Mouse (Mus musculus): Measurements from ENCODE around the gene Manba. TPM values are rescaled to one million over a fixed set of nuclear protein-coding genes. Genes with fewer than 3 reads are reported as not detected.
A peak's percentile ranks its signal among the peaks of the same experiment; 100 is the strongest.

Manba gene
- polyA plus RNA-seq, 1 experiment from 2014 or later = 9.2 TPM

GRCm38 (mm10) chr3:135579179-135579578 lies 93.8 kb downstream of the Manba start:
- TF ChIP-seq EP300 (IDR thresholded peaks at IDR 0.05) = no peak
- no peak for TF ChIP-seq CTCF (IDR thresholded peaks at IDR 0.05)
- H3K36me3 ChIP-seq (ENCODE audit: insufficient read depth, low read length) = no peaks in the 10 kb centered on the region; the same call in 1 of the 2 replicates
- WGBS = 57% methylated on average over 4 of the region's 4 CpGs
- H3K27me3 ChIP-seq (replicated peaks; ENCODE audit: insufficient read depth, low read length) = no peaks in the 10 kb centered on the region
- no peak for DNase-seq (ENCODE audit: low spot score)
- no peaks in the 10 kb centered on the region for H3K9me3 ChIP-seq (ENCODE audit: low read length)
- no peaks in the 10 kb centered on the region for H3K4me1 ChIP-seq (ENCODE audit: insufficient read depth, low read depth, low read length)
- no peak for ATAC-seq
- no peak overlapping the region for H3K4me3 ChIP-seq (ENCODE audit: low read depth, low read length)
- no peak overlapping the region for H3K27ac ChIP-seq (ENCODE audit: low read length)
- H3K4me2 ChIP-seq (replicated peaks; ENCODE audit: low read depth, low read length) = no peak overlapping the region
- no peak overlapping the region for H3K9ac ChIP-seq (replicated peaks; ENCODE audit: low read depth)

DNA sequence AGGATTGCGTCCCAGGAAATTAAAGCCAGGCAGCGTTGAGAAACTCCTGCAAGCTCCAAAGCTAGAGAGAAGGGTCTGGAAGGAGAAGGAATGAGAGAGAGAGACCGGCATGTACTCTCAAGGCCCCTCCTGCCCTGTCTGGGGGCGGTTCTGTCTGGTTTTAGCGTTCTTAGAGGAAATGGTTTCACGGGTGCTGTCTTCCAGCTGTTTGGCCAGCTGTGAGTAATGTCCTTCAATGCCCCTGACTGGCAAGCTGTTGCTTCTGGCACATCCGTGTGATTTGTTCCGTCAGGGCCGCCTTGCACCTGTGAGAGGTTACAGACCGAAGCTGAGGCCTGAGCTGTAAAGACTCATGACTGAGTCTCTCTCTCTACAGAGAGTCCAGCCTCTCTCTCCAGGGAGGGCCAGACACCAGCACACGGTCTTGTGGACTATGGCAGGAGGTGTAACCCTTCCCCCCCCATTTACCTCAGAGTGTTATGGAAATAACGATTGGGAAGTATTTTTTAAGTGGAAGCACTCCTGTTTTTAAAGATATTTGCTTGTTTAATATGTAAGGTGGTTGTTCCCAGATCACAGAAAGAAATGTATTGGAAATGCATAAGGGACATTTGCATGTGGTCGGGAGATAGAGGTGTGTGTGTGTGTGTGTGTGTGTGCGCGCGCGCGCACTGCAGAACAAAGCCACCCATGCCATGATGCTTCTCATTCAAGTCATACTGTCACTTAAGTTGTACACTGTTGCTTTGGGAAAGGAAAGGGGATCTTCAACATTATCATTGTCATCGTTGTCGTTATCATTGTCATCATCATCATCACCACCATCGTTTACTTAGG lies 95.2 kb downstream of the Manba start:
- DNase-seq (ENCODE audit: low spot score) (peak; percentile 61), ATAC-seq (peak; percentile 65)
- Histone ChIP-seq H3K4me1 (ENCODE audit: insufficient read depth, low read depth, low read length) (no peaks in the 10 kb centered on the region), H3K4me3 (ENCODE audit: low read depth, low read length) (no peak overlapping the region), H3K9me3 (ENCODE audit: low read length) (no peaks in the 10 kb centered on the region), H3K4me2 (replicated peaks; ENCODE audit: low read depth, low read length) (no peak overlapping the region), H3K27me3 (replicated peaks; ENCODE audit: insufficient read depth, low read length) (no peaks in the 10 kb centered on the region), H3K36me3 (ENCODE audit: insufficient read depth, low read length) (peaks cover 7% of the 10 kb centered on the region; the same call in 1 of the 2 replicates), H3K27ac (ENCODE audit: low read length) (no peak overlapping the region), H3K9ac (replicated peaks; ENCODE audit: low read depth) (no peak overlapping the region)
- 61% methylated on average over 21 of the region's 21 CpGs for WGBS
- no peak for TF ChIP-seq CTCF (IDR thresholded peaks at IDR 0.05)
- TF ChIP-seq EP300 (IDR thresholded peaks at IDR 0.05) = no peak

GRCm38 (mm10) chr3:135581606-135582117 lies 96.3 kb downstream of the Manba start:
- no peaks in the 10 kb centered on the region for H3K4me1 ChIP-seq (ENCODE audit: insufficient read depth, low read depth, low read length)
- DNase-seq (ENCODE audit: low spot score) (peak; percentile 78), ATAC-seq (peak; percentile 76)
- no peak overlapping the region for H3K9ac ChIP-seq (replicated peaks; ENCODE audit: low read depth)
- TF ChIP-seq EP300 (IDR thresholded peaks at IDR 0.05) (no peak), CTCF (IDR thresholded peaks at IDR 0.05) (peak; percentile 86)
- no peak overlapping the region for H3K4me2 ChIP-seq (replicated peaks; ENCODE audit: low read depth, low read length)
- WGBS = 32% methylated on average over 10 of the region's 10 CpGs
- peaks cover 8% of the 10 kb centered on the region; the same call in 1 of the 2 replicates for H3K36me3 ChIP-seq (ENCODE audit: insufficient read depth, low read length)
- no peaks in the 10 kb centered on the region for H3K27me3 ChIP-seq (replicated peaks; ENCODE audit: insufficient read depth, low read length)
- no peaks in the 10 kb centered on the region for H3K9me3 ChIP-seq (ENCODE audit: low read length)
- no peak overlapping the region for H3K4me3 ChIP-seq (ENCODE audit: low read depth, low read length)
- H3K27ac ChIP-seq (ENCODE audit: low read length) = no peak overlapping the region

- no peaks in the 10 kb centered on the region for H3K4me1 ChIP-seq (ENCODE audit: insufficient read depth, low read depth, low read length)
- H3K4me2 ChIP-seq (replicated peaks; ENCODE audit: low read depth, low read length) = no peak overlapping the region
- WGBS = 89% methylated on average over 7 of the region's 7 CpGs
- ATAC-seq = no peak
- H3K27me3 ChIP-seq (replicated peaks; ENCODE audit: insufficient read depth, low read length) = no peaks in the 10 kb centered on the region
- H3K9me3 ChIP-seq (ENCODE audit: low read length) = no peaks in the 10 kb centered on the region
- TF ChIP-seq CTCF (IDR thresholded peaks at IDR 0.05) (no peak), EP300 (IDR thresholded peaks at IDR 0.05) (no peak)
- peaks cover 8% of the 10 kb centered on the region; the same call in 1 of the 2 replicates for H3K36me3 ChIP-seq (ENCODE audit: insufficient read depth, low read length)
- H3K9ac ChIP-seq (replicated peaks; ENCODE audit: low read depth) = no peak overlapping the region
- no peak for DNase-seq (ENCODE audit: low spot score)
- H3K27ac ChIP-seq (ENCODE audit: low read length) = no peak overlapping the region
- no peak overlapping the region for H3K4me3 ChIP-seq (ENCODE audit: low read depth, low read length)
These were observed 96.8 kb downstream of the Manba start for GRCm38 (mm10) chr3:135582246-135582645.

DNA sequence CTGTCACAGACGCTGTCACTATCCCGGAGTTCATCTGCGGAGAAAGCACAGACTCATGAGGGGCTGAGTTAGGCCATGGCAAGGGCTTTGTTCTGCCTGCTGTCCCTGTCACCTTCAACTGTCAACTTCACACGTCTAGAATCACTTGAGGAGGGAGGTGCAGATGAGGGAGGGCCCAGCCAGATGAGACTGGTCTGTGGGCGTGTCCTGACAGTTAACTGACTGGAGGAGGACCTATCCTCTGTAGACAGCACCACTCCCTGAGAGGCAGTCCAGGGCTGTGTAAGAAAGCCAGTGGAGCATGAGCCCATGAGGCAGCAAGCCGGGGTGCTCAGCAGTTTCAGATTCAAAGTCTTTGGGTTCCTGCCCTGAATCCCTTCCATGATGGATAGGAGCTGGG lies 100.1 kb downstream of the Manba start:
- Histone ChIP-seq H3K9me3 (ENCODE audit: low read length) (no peaks in the 10 kb centered on the region), H3K4me1 (ENCODE audit: insufficient read depth, low read depth, low read length) (no peaks in the 10 kb centered on the region), H3K36me3 (ENCODE audit: insufficient read depth, low read length) (peaks cover 22% of the 10 kb centered on the region), H3K4me3 (ENCODE audit: low read depth, low read length) (no peak overlapping the region), H3K27me3 (replicated peaks; ENCODE audit: insufficient read depth, low read length) (no peaks in the 10 kb centered on the region), H3K27ac (ENCODE audit: low read length) (no peak overlapping the region), H3K9ac (replicated peaks; ENCODE audit: low read depth) (no peak overlapping the region), H3K4me2 (replicated peaks; ENCODE audit: low read depth, low read length) (no peak overlapping the region)
- DNase-seq (ENCODE audit: low spot score) (no peak), ATAC-seq (no peak)
- 66% methylated on average over 6 of the region's 6 CpGs for WGBS
- no peak for TF ChIP-seq EP300 (IDR thresholded peaks at IDR 0.05)
- TF ChIP-seq CTCF (IDR thresholded peaks at IDR 0.05) = no peak

- 90% methylated on average over 2 of the region's 2 CpGs for WGBS
- Histone ChIP-seq H3K9ac (replicated peaks; ENCODE audit: low read depth) (no peak overlapping the region), H3K9me3 (ENCODE audit: low read length) (no peaks in the 10 kb centered on the region), H3K27me3 (replicated peaks; ENCODE audit: insufficient read depth, low read length) (no peaks in the 10 kb centered on the region), H3K27ac (ENCODE audit: low read length) (no peak overlapping the region), H3K4me1 (ENCODE audit: insufficient read depth, low read depth, low read length) (no peaks in the 10 kb centered on the region), H3K4me3 (ENCODE audit: low read depth, low read length) (no peak overlapping the region), H3K36me3 (ENCODE audit: insufficient read depth, low read length) (peaks cover 28% of the 10 kb centered on the region), H3K4me2 (replicated peaks; ENCODE audit: low read depth, low read length) (no peak overlapping the region)
- no peak for ATAC-seq
- TF ChIP-seq CTCF (IDR thresholded peaks at IDR 0.05) (no peak), EP300 (IDR thresholded peaks at IDR 0.05) (no peak)
- no peak for DNase-seq (ENCODE audit: low spot score)
These were observed 100.6 kb downstream of the Manba start for GRCm38 (mm10) chr3:135586060-135586459.

Data from lung, postnatal 0 days (tissue).